Mouse (Mus musculus): ENCODE results near the gene Arhgap23. TPM values are rescaled to one million over a fixed set of nuclear protein-coding genes. Genes with fewer than 3 reads are reported as not detected.

Gene Arhgap23
- polyA plus RNA-seq, 1 experiment from 2014 or later = 14.4 TPM

GRCm38 (mm10) chr11:97434704-97435454, 19.5 kb downstream of the Arhgap23 start:
- WGBS (ENCODE audit: missing documents) = under 1% methylated on average over 15 of the region's 15 CpGs
- Histone ChIP-seq H3K79me2 (ENCODE audit: inconsistent target) (peaks cover 21% of the 10 kb centered on the region), H3K4me3 (ENCODE audit: inconsistent target) (peak overlapping the region; percentile 51), H3K27ac (peak overlapping the region; percentile 97), H3K36me3 (ENCODE audit: inconsistent target) (no peaks in the 10 kb centered on the region)

- 6% methylated on average over 13 of the region's 13 CpGs for WGBS (ENCODE audit: missing documents)
- H3K4me3 ChIP-seq (ENCODE audit: inconsistent target) = peak overlapping the region; percentile 51
- peak overlapping the region; percentile 97 for H3K27ac ChIP-seq
These were observed 20.6 kb downstream of the Arhgap23 start for GRCm38 (mm10) chr11:97435808-97436491.

GRCm38 (mm10) chr11:97437745-97438144, 22.4 kb downstream of the Arhgap23 start:
- H3K36me3 ChIP-seq (ENCODE audit: inconsistent target) = no peaks in the 10 kb centered on the region
- H3K4me3 ChIP-seq (ENCODE audit: inconsistent target) = no peak overlapping the region
- WGBS (ENCODE audit: missing documents) = 58% methylated on average over 5 of the region's 5 CpGs
- peaks cover 43% of the 10 kb centered on the region for H3K79me2 ChIP-seq (ENCODE audit: inconsistent target)
- peak overlapping the region; percentile 97 for H3K27ac ChIP-seq

More at GRCm38 (mm10) chr11:97435808-97436491, 20.6 kb downstream of the Arhgap23 start:
- Histone ChIP-seq H3K79me2 (ENCODE audit: inconsistent target) (peaks cover 25% of the 10 kb centered on the region), H3K36me3 (ENCODE audit: inconsistent target) (no peaks in the 10 kb centered on the region)

GRCm38 (mm10) chr11:97438868-97439267, 23.5 kb downstream of the Arhgap23 start:
- H3K79me2 ChIP-seq (ENCODE audit: inconsistent target) = peaks cover 45% of the 10 kb centered on the region
- no peaks in the 10 kb centered on the region for H3K36me3 ChIP-seq (ENCODE audit: inconsistent target)
- H3K4me3 ChIP-seq (ENCODE audit: inconsistent target) = no peak overlapping the region
- H3K27ac ChIP-seq = peak overlapping the region; percentile 97
- WGBS (ENCODE audit: missing documents) = 32% methylated on average over 9 of the region's 9 CpGs

- Histone ChIP-seq H3K4me3 (ENCODE audit: inconsistent target) (no peak overlapping the region), H3K27ac (0 out of 2 replicates have a peak overlapping the region, but pooled peaks have one; percentile 97), H3K79me2 (ENCODE audit: inconsistent target) (peaks cover 45% of the 10 kb centered on the region), H3K36me3 (ENCODE audit: inconsistent target) (peaks cover 4% of the 10 kb centered on the region; the same call in 1 of the 2 replicates)
- WGBS (ENCODE audit: missing documents) = 5% methylated on average over 35 of the region's 37 CpGs
These were observed 24.6 kb downstream of the Arhgap23 start for GRCm38 (mm10) chr11:97439935-97440334.

- peak overlapping the region; percentile 25 for H3K4me3 ChIP-seq (ENCODE audit: inconsistent target)
- H3K27ac ChIP-seq = no peak overlapping the region
- peaks cover 45% of the 10 kb centered on the region for H3K79me2 ChIP-seq (ENCODE audit: inconsistent target)
- peaks cover 9% of the 10 kb centered on the region; the same call in 1 of the 2 replicates for H3K36me3 ChIP-seq (ENCODE audit: inconsistent target)
- 5% methylated on average over 34 of the region's 34 CpGs for WGBS (ENCODE audit: missing documents)
These were observed 25.1 kb downstream of the Arhgap23 start for GRCm38 (mm10) chr11:97440441-97440881.

- H3K79me2 ChIP-seq (ENCODE audit: inconsistent target) = peaks cover 45% of the 10 kb centered on the region
- H3K36me3 ChIP-seq (ENCODE audit: inconsistent target) = peaks cover 16% of the 10 kb centered on the region; the same call in 1 of the 2 replicates
- peak overlapping the region; percentile 25 for H3K4me3 ChIP-seq (ENCODE audit: inconsistent target)
- WGBS (ENCODE audit: missing documents) = 34% methylated on average over 15 of the region's 15 CpGs
- H3K27ac ChIP-seq = no peak overlapping the region
These were observed 25.8 kb downstream of the Arhgap23 start for GRCm38 (mm10) chr11:97441036-97441657.

- H3K36me3 ChIP-seq (ENCODE audit: inconsistent target) = peaks cover 19% of the 10 kb centered on the region; the same call in 1 of the 2 replicates
- 65% methylated on average over 3 of the region's 3 CpGs for WGBS (ENCODE audit: missing documents)
- H3K4me3 ChIP-seq (ENCODE audit: inconsistent target) = no peak overlapping the region
- H3K79me2 ChIP-seq (ENCODE audit: inconsistent target) = peaks cover 40% of the 10 kb centered on the region
- H3K27ac ChIP-seq = no peak overlapping the region
These were observed 26.4 kb downstream of the Arhgap23 start for GRCm38 (mm10) chr11:97441658-97442125.

- no peak overlapping the region for H3K27ac ChIP-seq
These were observed 27.8 kb downstream of the Arhgap23 start for GRCm38 (mm10) chr11:97442891-97443675.

GRCm38 (mm10) chr11:97445596-97445995, 30.3 kb downstream of the Arhgap23 start:
- peaks cover 28% of the 10 kb centered on the region; the same call in 1 of the 2 replicates for H3K79me2 ChIP-seq (ENCODE audit: inconsistent target)
- H3K4me3 ChIP-seq (ENCODE audit: inconsistent target) = no peak overlapping the region
- WGBS (ENCODE audit: missing documents) = 95% methylated on average over 6 of the region's 6 CpGs
- H3K36me3 ChIP-seq (ENCODE audit: inconsistent target) = peaks cover 26% of the 10 kb centered on the region; the same call in 1 of the 2 replicates
- no peak overlapping the region for H3K27ac ChIP-seq

More at GRCm38 (mm10) chr11:97442891-97443675, 27.8 kb downstream of the Arhgap23 start:
- 81% methylated on average over 9 of the region's 11 CpGs for WGBS (ENCODE audit: missing documents)
- Histone ChIP-seq H3K4me3 (ENCODE audit: inconsistent target) (no peak overlapping the region), H3K79me2 (ENCODE audit: inconsistent target) (peaks cover 29% of the 10 kb centered on the region; the same call in 1 of the 2 replicates), H3K36me3 (ENCODE audit: inconsistent target) (peaks cover 22% of the 10 kb centered on the region; the same call in 1 of the 2 replicates)

- peaks cover 26% of the 10 kb centered on the region; the same call in 1 of the 2 replicates for H3K36me3 ChIP-seq (ENCODE audit: inconsistent target)
- no peak overlapping the region for H3K27ac ChIP-seq
- WGBS (ENCODE audit: missing documents) = 88% methylated on average over 3 of the region's 4 CpGs
- no peak overlapping the region for H3K4me3 ChIP-seq (ENCODE audit: inconsistent target)
- peaks cover 24% of the 10 kb centered on the region; the same call in 1 of the 2 replicates for H3K79me2 ChIP-seq (ENCODE audit: inconsistent target)
These were observed 30.7 kb downstream of the Arhgap23 start for GRCm38 (mm10) chr11:97445999-97446511.

GRCm38 (mm10) chr11:97447979-97448378, 32.6 kb downstream of the Arhgap23 start:
- Histone ChIP-seq H3K36me3 (ENCODE audit: inconsistent target) (peaks cover 38% of the 10 kb centered on the region; the same call in 1 of the 2 replicates), H3K27ac (no peak overlapping the region), H3K79me2 (ENCODE audit: inconsistent target) (peaks cover 5% of the 10 kb centered on the region; the same call in 1 of the 2 replicates), H3K4me3 (ENCODE audit: inconsistent target) (no peak overlapping the region)
- 89% methylated on average over 7 of the region's 7 CpGs for WGBS (ENCODE audit: missing documents)

GRCm38 (mm10) chr11:97448611-97449394, 33.5 kb downstream of the Arhgap23 start:
- Histone ChIP-seq H3K27ac (no peak overlapping the region), H3K36me3 (ENCODE audit: inconsistent target) (peaks cover 45% of the 10 kb centered on the region; the same call in 1 of the 2 replicates), H3K4me3 (ENCODE audit: inconsistent target) (no peak overlapping the region), H3K79me2 (ENCODE audit: inconsistent target) (no peaks in the 10 kb centered on the region; the same call in 1 of the 2 replicates)
- 67% methylated on average over 11 of the region's 11 CpGs for WGBS (ENCODE audit: missing documents)
